Mouse (Mus musculus) C2C12 (cell line): Measurements from ENCODE around the gene Mms19. TPM values are rescaled to one million over a fixed set of nuclear protein-coding genes. Genes with fewer than 3 reads are reported as not detected.
A peak's percentile ranks its signal among the peaks of the same experiment; 100 is the strongest.

Experiments
- H3K27me3 ChIP-seq: one replicate; pipeline ENCODE4 v1.6.1; 2011; ENCODE audit not compliant: control insufficient read depth, insufficient read depth, insufficient read length
- H3K36me3 ChIP-seq: one replicate; pipeline ENCODE4 v1.6.1; 2011; ENCODE audit not compliant: control insufficient read depth, insufficient read depth
- H3K4me3 ChIP-seq: one replicate; pipeline ENCODE4 v1.5.1; 2011; ENCODE audit warnings: mild to moderate bottlenecking, control low read depth; ENCODE audit not compliant: poor library complexity, insufficient read depth, severe bottlenecking
- H3K79me2 ChIP-seq: one replicate; pipeline ENCODE4 v1.6.1; 2011; ENCODE audit not compliant: control insufficient read depth, insufficient read depth
- H3K79me3 ChIP-seq: one replicate; pipeline ENCODE4 v1.6.1; 2011; ENCODE audit warnings: low read depth, control low read depth
- H3ac ChIP-seq: one replicate; pipeline ENCODE3; 2011; ENCODE audit warnings: low read depth; ENCODE audit not compliant: control insufficient read depth, insufficient read length
- CEBPB ChIP-seq: IDR thresholded peaks from one replicate; pipeline ENCODE4 v1.6.1; 2011; ENCODE audit warnings: low read depth, mild to moderate bottlenecking, control low read depth, moderate library complexity
- CTCF ChIP-seq: IDR thresholded peaks from one replicate; pipeline ENCODE4 v1.5.1; 2011; ENCODE audit not compliant: control insufficient read depth, insufficient read depth, insufficient read length
- FOSL1 ChIP-seq: IDR thresholded peaks from one replicate; pipeline ENCODE4 v1.8.0; 2011; ENCODE audit warnings: mild to moderate bottlenecking, low read length; ENCODE audit not compliant: poor library complexity, insufficient read depth, severe bottlenecking
- MAX ChIP-seq: IDR thresholded peaks from one replicate; pipeline ENCODE4 v1.6.1; 2011; ENCODE audit warnings: mild to moderate bottlenecking, control low read depth
- MYOD1 ChIP-seq: IDR thresholded peaks from one replicate; pipeline ENCODE4 v1.6.1; 2011; ENCODE audit warnings: low read depth; ENCODE audit not compliant: control insufficient read depth, insufficient read length
- MYOG ChIP-seq: IDR thresholded peaks from one replicate; pipeline ENCODE4 v1.6.1; 2011; ENCODE audit not compliant: control insufficient read depth, insufficient read length; ENCODE audit errors: extremely low read depth
- USF1 ChIP-seq: IDR thresholded peaks from one replicate; pipeline ENCODE4 v1.6.1; 2011; ENCODE audit warnings: low read depth, mild to moderate bottlenecking, control low read depth, moderate library complexity
- polyA plus RNA-seq: library from polyadenylated mRNA; unstranded; fragments of >200 nt; fragmentation: generic; extraction: Trizol; gene quantifications from one replicate; pipeline ENCODE4 v1.2.1, GENCODE M21; 2012; ENCODE audit warnings: missing spikeins

Gene Mms19
- polyA plus RNA-seq, 1 experiment: 21.9 TPM

DNA sequence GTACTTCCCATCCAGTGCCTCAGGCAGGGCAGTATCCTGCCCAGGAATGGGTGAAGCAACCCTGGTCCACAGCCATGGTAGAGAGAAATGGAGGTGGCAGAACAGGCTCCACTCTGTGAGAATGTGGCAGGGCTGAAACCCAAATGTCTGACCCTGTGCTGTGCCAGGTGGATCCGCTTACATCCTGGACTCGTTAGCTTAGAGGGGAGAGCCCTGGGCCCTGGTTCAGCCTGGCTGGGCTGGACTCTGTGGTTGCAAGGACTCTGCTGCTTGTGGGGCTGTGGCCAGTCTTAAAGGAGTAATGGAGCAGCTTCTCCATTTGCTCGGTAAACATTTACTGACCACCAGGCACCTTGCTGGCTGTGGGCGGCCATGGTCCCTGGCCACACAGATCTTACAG, 6.2 kb upstream of the Mms19 start:
- no peak overlapping the region for H3ac ChIP-seq
- peaks cover 95% of the 10 kb centered on the region for H3K79me3 ChIP-seq
- no peaks in the 10 kb centered on the region for H3K27me3 ChIP-seq
- peaks cover 26% of the 10 kb centered on the region for H3K36me3 ChIP-seq
- no peak overlapping the region for H3K4me3 ChIP-seq
- peaks cover 100% of the 10 kb centered on the region for H3K79me2 ChIP-seq
- TF ChIP-seq FOSL1 (no peak), MYOG (no peak), USF1 (no peak), CEBPB (no peak), MAX (no peak), CTCF (no peak), MYOD1 (no peak)

- H3K27me3 ChIP-seq: no peaks in the 10 kb centered on the region
- TF ChIP-seq CEBPB (no peak), MYOD1 (no peak), USF1 (no peak), MYOG (no peak), CTCF (no peak), MAX (no peak), FOSL1 (no peak)
- peaks cover 95% of the 10 kb centered on the region for H3K79me2 ChIP-seq
- H3ac ChIP-seq: no peak overlapping the region
- H3K4me3 ChIP-seq: no peak overlapping the region
- H3K36me3 ChIP-seq: peaks cover 19% of the 10 kb centered on the region
- H3K79me3 ChIP-seq: peaks cover 83% of the 10 kb centered on the region
Observed at GRCm38 (mm10) chr19:41985994-41986393, 5.0 kb upstream of the Mms19 start.

DNA sequence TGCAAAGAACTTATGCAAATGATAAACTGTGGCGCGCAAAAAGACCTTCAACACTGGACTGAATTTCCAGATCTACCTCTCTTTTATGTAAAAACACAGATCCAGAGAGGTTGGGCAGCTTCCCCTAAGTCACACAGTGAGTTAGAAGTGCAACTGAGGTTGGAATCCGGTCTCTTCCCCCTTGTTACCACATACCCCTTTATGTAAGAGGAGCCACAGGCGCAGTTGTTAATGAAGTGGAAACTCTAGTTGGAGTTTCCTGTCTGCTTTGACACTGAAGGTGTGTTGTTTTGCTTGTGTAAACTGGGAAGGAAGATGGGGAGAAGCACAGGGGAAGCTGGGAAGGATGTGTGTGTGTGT, 1.8 kb upstream of the Mms19 start:
- no peak for TF ChIP-seq CTCF
- TF ChIP-seq CEBPB: peak; percentile 2
- Histone ChIP-seq H3ac (peak overlapping the region; percentile 83), H3K4me3 (peak overlapping the region; percentile 82), H3K79me2 (peaks cover 95% of the 10 kb centered on the region), H3K36me3 (peaks cover 14% of the 10 kb centered on the region), H3K27me3 (no peaks in the 10 kb centered on the region), H3K79me3 (peaks cover 78% of the 10 kb centered on the region)

DNA sequence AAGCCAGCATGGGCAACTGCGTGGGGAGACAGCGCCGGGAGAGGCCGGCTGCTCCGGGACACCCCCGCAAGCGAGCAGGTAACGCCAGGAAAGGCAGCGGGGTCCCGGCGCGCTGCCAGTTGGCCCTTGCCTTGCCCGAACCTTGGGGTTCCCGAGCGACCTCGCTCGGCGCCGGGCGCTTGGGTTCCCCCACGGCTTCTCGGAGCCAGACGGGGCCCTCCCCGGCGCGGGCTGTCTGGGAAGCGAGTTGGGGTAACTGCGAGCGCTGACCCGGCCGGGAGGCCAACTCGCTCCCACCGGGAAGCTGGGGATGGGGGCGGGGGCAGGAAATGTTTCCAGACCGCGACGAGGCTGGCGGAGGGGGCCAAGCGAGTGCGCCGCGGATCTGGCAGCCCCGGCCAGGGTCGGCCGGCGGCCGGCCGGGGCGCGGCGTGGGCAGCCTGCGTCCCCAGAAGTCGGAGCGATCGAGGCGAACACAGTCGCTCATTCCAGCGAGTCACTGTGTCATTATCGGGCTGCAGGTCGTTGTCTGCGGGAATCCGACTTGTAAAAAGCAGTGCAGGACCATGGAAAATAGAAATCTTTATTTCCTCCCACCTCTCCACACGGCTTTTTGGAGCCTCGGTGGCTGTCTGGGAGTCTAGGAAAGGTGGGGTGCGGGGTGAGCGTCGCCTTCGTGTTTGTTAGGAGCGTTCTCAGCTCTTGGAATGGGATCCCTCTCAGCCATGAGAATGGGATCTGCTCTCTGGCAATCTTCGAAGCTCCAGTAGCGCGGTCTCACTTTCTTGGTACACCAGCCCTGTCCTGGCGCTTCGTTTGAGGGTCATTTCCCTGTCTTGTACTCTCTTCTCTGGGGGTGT, 1.2 kb upstream of the Mms19 start:
- Histone ChIP-seq H3K79me2 (peaks cover 95% of the 10 kb centered on the region), H3K4me3 (peak overlapping the region; percentile 82), H3K79me3 (peaks cover 78% of the 10 kb centered on the region), H3K36me3 (peaks cover 13% of the 10 kb centered on the region), H3ac (peak overlapping the region; percentile 83), H3K27me3 (no peaks in the 10 kb centered on the region)
- TF ChIP-seq CEBPB (no peak), FOSL1 (no peak), CTCF (no peak), USF1 (no peak), MYOD1 (no peak), MYOG (no peak), MAX (no peak)

DNA sequence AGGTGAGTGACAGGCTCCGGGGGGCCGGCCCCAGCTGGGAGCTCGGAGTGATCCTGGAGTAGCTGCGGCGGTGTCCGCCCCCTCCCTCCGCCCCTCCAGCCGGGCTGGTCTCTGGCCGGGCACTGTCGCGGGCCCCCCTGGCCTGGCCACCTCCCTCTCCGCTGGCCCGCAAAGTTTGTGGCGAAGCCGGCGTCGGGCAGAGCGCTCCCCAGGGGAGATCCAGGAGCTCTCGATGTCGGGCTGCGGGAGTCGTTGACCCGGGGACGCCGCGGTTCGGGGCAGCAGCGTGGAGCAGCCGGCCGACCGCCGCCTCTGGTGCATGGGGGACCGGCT, 604 bp upstream of the Mms19 start, which contains the start of gene Ubtd1:
Ubtd1 (plus strand) TSS at position 169 of the 333 bp plus-strand sequence.
- Histone ChIP-seq H3K79me2 (peaks cover 95% of the 10 kb centered on the region), H3ac (peak within 1 kb of the TSS; percentile 91), H3K27me3 (no peaks in the 10 kb centered on the region), H3K79me3 (peaks cover 78% of the 10 kb centered on the region), H3K36me3 (peaks cover 10% of the 10 kb centered on the region), H3K4me3 (peak within 1 kb of the TSS; percentile 82)
- TF ChIP-seq MYOG (no peak), CEBPB (no peak), MYOD1 (no peak), MAX (no peak), USF1 (no peak), CTCF (no peak), FOSL1 (no peak)
